In the genomic region with DNA sequence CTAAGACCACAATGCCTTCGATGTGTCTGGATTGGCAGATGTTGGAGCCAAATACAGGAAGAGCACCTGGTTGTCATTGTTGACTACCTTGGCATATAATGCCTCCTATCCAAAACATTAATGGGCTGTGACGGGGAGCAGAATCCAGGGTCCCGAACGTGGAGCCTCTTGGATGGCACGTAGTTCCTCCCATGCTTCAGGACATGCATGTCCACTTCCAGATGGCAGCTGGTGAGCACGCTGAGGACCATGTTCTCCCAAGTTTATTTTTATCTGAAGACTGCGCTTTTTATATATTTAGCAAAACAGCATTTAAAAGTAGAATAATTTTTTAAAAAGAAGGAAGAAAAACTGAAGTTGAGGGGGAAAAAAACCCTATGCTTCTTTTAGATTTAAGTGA, we compare ENCODE assay signal across 19 mouse cellular contexts.
"Had no signal": no experiment of that assay in that cellular context is flagged by ENCODE, and none has a peak within 500 bp of the region (broad histone marks: within the 10 kb centered on the region; RNA-seq: fewer than 3 reads in every experiment).

No protein-coding gene starts in this region.

- ATAC-seq: midbrain, embryonic 16.5 days had no signal

- DNase-seq: lung, adult 18-20 months; lung, embryonic 14.5 days; lung, postnatal 10 days; lung, postnatal 4 days; midbrain, embryonic 14.5 days; retina, postnatal 1 day; right cerebral cortex, adult 18-20 months; right cerebral cortex, postnatal 14 days; right cerebral cortex, postnatal 4 days; spleen, adult 18-20 months; thymus, adult 18-20 months; thymus, postnatal 14 days; thymus, postnatal 36 days had no signal

- H3K27ac ChIP-seq: midbrain, embryonic 10.5 days; midbrain, embryonic 12.5 days; neural tube, embryonic 13.5 days; neural tube, embryonic 15.5 days had no signal

- H3K4me3 ChIP-seq: midbrain, embryonic 10.5 days; midbrain, embryonic 12.5 days; myocyte; neural tube, embryonic 13.5 days; neural tube, embryonic 15.5 days had no signal
